Mouse (Mus musculus): ENCODE measurements at regions not wholly inside any gene's neighbourhood (a gene's known extent, or its start where the extent isn't known, plus 50 kb on each side); places are given as distances from the start of the nearest gene placed in this dataset.

GRCm38 (mm10) chr6:117505431-117505830 lies 335.5 kb upstream of the Zfp637 start:
- no peak overlapping the region for H3K9ac ChIP-seq
- H3K27ac ChIP-seq: no peak overlapping the region
- 79% methylated on average over 3 of the region's 3 CpGs for WGBS
- no peak overlapping the region for H3K4me2 ChIP-seq
- H3K36me3 ChIP-seq (ENCODE audit: poor library complexity, severe bottlenecking): no peaks in the 10 kb centered on the region
- H3K4me3 ChIP-seq: no peak overlapping the region
- no peak for ATAC-seq
- H3K9me3 ChIP-seq (replicated peaks): no peaks in the 10 kb centered on the region
- H3K4me1 ChIP-seq: no peaks in the 10 kb centered on the region
- no peaks in the 10 kb centered on the region for H3K27me3 ChIP-seq

- H3K4me1 ChIP-seq: no peaks in the 10 kb centered on the region
- H3K27ac ChIP-seq: no peak overlapping the region
- 81% methylated on average over 7 of the region's 7 CpGs for WGBS
- no peaks in the 10 kb centered on the region for H3K9me3 ChIP-seq (replicated peaks)
- H3K36me3 ChIP-seq (ENCODE audit: poor library complexity, severe bottlenecking): no peaks in the 10 kb centered on the region
- no peaks in the 10 kb centered on the region for H3K27me3 ChIP-seq
- no peak overlapping the region for H3K4me3 ChIP-seq
- no peak for ATAC-seq
- H3K4me2 ChIP-seq: no peak overlapping the region
- H3K9ac ChIP-seq: no peak overlapping the region
Measured at GRCm38 (mm10) chr6:117506619-117507018, 334.4 kb upstream of the Zfp637 start.

GRCm38 (mm10) chr6:117508860-117509259 lies 332.1 kb upstream of the Zfp637 start:
- ATAC-seq: no peak
- no peaks in the 10 kb centered on the region for H3K9me3 ChIP-seq (replicated peaks)
- 89% methylated on average over 6 of the region's 6 CpGs for WGBS
- H3K4me1 ChIP-seq: no peaks in the 10 kb centered on the region
- H3K9ac ChIP-seq: no peak overlapping the region
- no peaks in the 10 kb centered on the region for H3K36me3 ChIP-seq (ENCODE audit: poor library complexity, severe bottlenecking)
- no peak overlapping the region for H3K4me2 ChIP-seq
- H3K27ac ChIP-seq: no peak overlapping the region
- no peaks in the 10 kb centered on the region for H3K27me3 ChIP-seq
- H3K4me3 ChIP-seq: no peak overlapping the region

- H3K27me3 ChIP-seq: no peaks in the 10 kb centered on the region
- H3K4me1 ChIP-seq: no peaks in the 10 kb centered on the region
- H3K36me3 ChIP-seq (ENCODE audit: poor library complexity, severe bottlenecking): no peaks in the 10 kb centered on the region
- no peak overlapping the region for H3K4me2 ChIP-seq
- no peak for ATAC-seq
- WGBS: 89% methylated on average over 4 of the region's 4 CpGs
- H3K4me3 ChIP-seq: no peak overlapping the region
- no peak overlapping the region for H3K9ac ChIP-seq
- H3K27ac ChIP-seq: no peak overlapping the region
- no peaks in the 10 kb centered on the region for H3K9me3 ChIP-seq (replicated peaks)
Measured at GRCm38 (mm10) chr6:117510026-117510425, 331.0 kb upstream of the Zfp637 start.

GRCm38 (mm10) chr6:117514831-117515230 lies 326.1 kb upstream of the Zfp637 start:
- Histone ChIP-seq H3K4me3 (no peak overlapping the region), H3K9me3 (replicated peaks) (no peaks in the 10 kb centered on the region), H3K27ac (no peak overlapping the region), H3K4me1 (no peaks in the 10 kb centered on the region), H3K9ac (no peak overlapping the region), H3K27me3 (no peaks in the 10 kb centered on the region), H3K36me3 (ENCODE audit: poor library complexity, severe bottlenecking) (no peaks in the 10 kb centered on the region), H3K4me2 (no peak overlapping the region)
- WGBS: 93% methylated on average over 5 of the region's 5 CpGs
- ATAC-seq: no peak

GRCm38 (mm10) chr6:117516906-117517305 lies 324.1 kb upstream of the Zfp637 start:
- no peaks in the 10 kb centered on the region for H3K36me3 ChIP-seq (ENCODE audit: poor library complexity, severe bottlenecking)
- no peak overlapping the region for H3K27ac ChIP-seq
- no peaks in the 10 kb centered on the region for H3K9me3 ChIP-seq (replicated peaks)
- 86% methylated on average over 7 of the region's 7 CpGs for WGBS
- no peak overlapping the region for H3K9ac ChIP-seq
- H3K4me2 ChIP-seq: no peak overlapping the region
- H3K27me3 ChIP-seq: no peaks in the 10 kb centered on the region
- H3K4me3 ChIP-seq: no peak overlapping the region
- ATAC-seq: no peak
- H3K4me1 ChIP-seq: no peaks in the 10 kb centered on the region

- Histone ChIP-seq H3K4me1 (no peaks in the 10 kb centered on the region), H3K36me3 (ENCODE audit: poor library complexity, severe bottlenecking) (no peaks in the 10 kb centered on the region), H3K9ac (no peak overlapping the region), H3K27ac (no peak overlapping the region), H3K4me3 (no peak overlapping the region), H3K4me2 (no peak overlapping the region), H3K9me3 (replicated peaks) (no peaks in the 10 kb centered on the region), H3K27me3 (no peaks in the 10 kb centered on the region)
- WGBS: 84% methylated on average over 3 of the region's 3 CpGs
- no peak for ATAC-seq
Measured at GRCm38 (mm10) chr6:117518939-117519338, 322.0 kb upstream of the Zfp637 start.

- Histone ChIP-seq H3K9ac (no peak overlapping the region), H3K27ac (no peak overlapping the region), H3K4me2 (no peak overlapping the region), H3K9me3 (replicated peaks) (no peaks in the 10 kb centered on the region), H3K36me3 (ENCODE audit: poor library complexity, severe bottlenecking) (no peaks in the 10 kb centered on the region), H3K27me3 (no peaks in the 10 kb centered on the region), H3K4me3 (no peak overlapping the region), H3K4me1 (no peaks in the 10 kb centered on the region)
- 97% methylated on average over 1 of the region's 1 CpGs for WGBS
- ATAC-seq: no peak
Measured at GRCm38 (mm10) chr6:117519466-117519865, 321.5 kb upstream of the Zfp637 start.

- ATAC-seq: no peak
- no peak overlapping the region for H3K4me2 ChIP-seq
- 81% methylated on average over 22 of the region's 22 CpGs for WGBS
- H3K27me3 ChIP-seq: no peaks in the 10 kb centered on the region
- no peaks in the 10 kb centered on the region for H3K4me1 ChIP-seq
- H3K36me3 ChIP-seq (ENCODE audit: poor library complexity, severe bottlenecking): no peaks in the 10 kb centered on the region
- H3K9me3 ChIP-seq (replicated peaks): no peaks in the 10 kb centered on the region
- no peak overlapping the region for H3K4me3 ChIP-seq
- no peak overlapping the region for H3K27ac ChIP-seq
- H3K9ac ChIP-seq: no peak overlapping the region
Measured at GRCm38 (mm10) chr6:117526161-117526935, 314.6 kb upstream of the Zfp637 start.

- H3K36me3 ChIP-seq (ENCODE audit: poor library complexity, severe bottlenecking): no peaks in the 10 kb centered on the region
- no peak overlapping the region for H3K9ac ChIP-seq
- no peaks in the 10 kb centered on the region for H3K4me1 ChIP-seq
- H3K27ac ChIP-seq: no peak overlapping the region
- H3K27me3 ChIP-seq: no peaks in the 10 kb centered on the region
- WGBS: 92% methylated on average over 8 of the region's 8 CpGs
- no peak overlapping the region for H3K4me2 ChIP-seq
- H3K9me3 ChIP-seq (replicated peaks): no peaks in the 10 kb centered on the region
- no peak for ATAC-seq
- no peak overlapping the region for H3K4me3 ChIP-seq
Measured at GRCm38 (mm10) chr6:117527526-117527925, 313.5 kb upstream of the Zfp637 start.

- no peaks in the 10 kb centered on the region for H3K27me3 ChIP-seq
- H3K36me3 ChIP-seq (ENCODE audit: poor library complexity, severe bottlenecking): no peaks in the 10 kb centered on the region
- H3K4me2 ChIP-seq: no peak overlapping the region
- H3K27ac ChIP-seq: no peak overlapping the region
- H3K9ac ChIP-seq: no peak overlapping the region
- H3K4me1 ChIP-seq: no peaks in the 10 kb centered on the region
- WGBS: 72% methylated on average over 2 of the region's 2 CpGs
- ATAC-seq: no peak
- no peaks in the 10 kb centered on the region for H3K9me3 ChIP-seq (replicated peaks)
- no peak overlapping the region for H3K4me3 ChIP-seq
Measured at GRCm38 (mm10) chr6:117534149-117534548, 306.8 kb upstream of the Zfp637 start.

GRCm38 (mm10) chr6:117534991-117535390 lies 306.0 kb upstream of the Zfp637 start:
- no peak overlapping the region for H3K4me2 ChIP-seq
- no peak overlapping the region for H3K27ac ChIP-seq
- no peaks in the 10 kb centered on the region for H3K27me3 ChIP-seq
- H3K4me1 ChIP-seq: no peaks in the 10 kb centered on the region
- no peak for ATAC-seq
- no peak overlapping the region for H3K9ac ChIP-seq
- H3K9me3 ChIP-seq (replicated peaks): no peaks in the 10 kb centered on the region
- WGBS: 89% methylated on average over 9 of the region's 9 CpGs
- H3K4me3 ChIP-seq: no peak overlapping the region
- no peaks in the 10 kb centered on the region for H3K36me3 ChIP-seq (ENCODE audit: poor library complexity, severe bottlenecking)

- Histone ChIP-seq H3K9ac (no peak overlapping the region), H3K27me3 (no peaks in the 10 kb centered on the region), H3K4me3 (no peak overlapping the region), H3K36me3 (ENCODE audit: poor library complexity, severe bottlenecking) (no peaks in the 10 kb centered on the region), H3K4me2 (no peak overlapping the region), H3K9me3 (replicated peaks) (no peaks in the 10 kb centered on the region), H3K4me1 (no peaks in the 10 kb centered on the region), H3K27ac (no peak overlapping the region)
- 94% methylated on average over 4 of the region's 4 CpGs for WGBS
- ATAC-seq: no peak
Measured at GRCm38 (mm10) chr6:117536084-117536483, 304.9 kb upstream of the Zfp637 start.

Data from forebrain, embryonic 13.5 days (tissue).